Mouse (Mus musculus) left cerebral cortex, adult 2 months (tissue): Measurements from ENCODE around the gene Phospho1. TPM values are rescaled to one million over a fixed set of nuclear protein-coding genes. Genes with fewer than 3 reads are reported as not detected.

Source experiments
- DNase-seq, 2 experiments: peaks; one replicate each; pipeline ENCODE4 v3.0.0; 2021 to 2022; ENCODE audit warnings: low spot score in 2 of 2, mixed read lengths in 1 of 2; ENCODE audit errors: extremely low spot score in 1 of 2
- H3K27ac ChIP-seq: fragments of 200-600 bp; 2 replicates; pipeline ENCODE4 v1.8.1; 2022
- H3K4me3 ChIP-seq: fragments of 200-600 bp; 2 replicates; pipeline ENCODE4 v1.8.1; 2022
- CTCF ChIP-seq: fragments of 200-600 bp; IDR thresholded peaks from 2 replicates; pipeline ENCODE4 v1.8.1; 2022; ENCODE audit warnings: antibody characterized with exemption, mild to moderate bottlenecking, moderate library complexity
- intact Hi-C: fragments of 180-260 bp; cut with DNase I; formaldehyde crosslinking; loops from one replicate; pipeline ENCODE4 v1.15.1; 2025
- total RNA-seq, 2 experiments: library from RNA; stranded (reverse); gene quantifications; 2 replicates each; pipeline ENCODE4 v1.2.3; 2021

Gene Phospho1
- total RNA-seq, 2 experiments from 2014 or later = 75.1 to 80.4 TPM

DNA sequence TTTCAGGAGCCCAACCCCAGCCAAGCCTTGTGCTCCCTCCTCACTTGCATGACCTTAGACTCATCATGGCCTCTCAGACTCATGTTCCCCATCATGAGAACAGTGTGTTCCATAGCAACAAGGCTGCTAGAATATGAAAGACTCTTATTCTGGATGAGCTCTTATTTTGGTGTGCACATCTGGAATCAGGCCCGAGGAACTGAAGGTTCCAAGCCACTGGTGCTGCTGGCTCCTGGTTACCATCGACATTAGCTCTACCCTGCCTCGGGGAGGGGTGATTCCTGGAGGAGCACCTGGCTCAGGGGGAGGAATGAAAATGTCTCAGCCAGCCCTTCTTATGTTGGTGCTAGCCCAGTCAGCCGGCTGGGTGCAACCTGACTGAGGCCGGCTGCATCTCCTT is 9.4 kb upstream of the Phospho1 start:
- DNase-seq = no peak
- intact Hi-C loops = no loop called here
- H3K4me3 ChIP-seq = no peak overlapping the region
- no peak overlapping the region for H3K27ac ChIP-seq
- no peak for TF ChIP-seq CTCF

DNA sequence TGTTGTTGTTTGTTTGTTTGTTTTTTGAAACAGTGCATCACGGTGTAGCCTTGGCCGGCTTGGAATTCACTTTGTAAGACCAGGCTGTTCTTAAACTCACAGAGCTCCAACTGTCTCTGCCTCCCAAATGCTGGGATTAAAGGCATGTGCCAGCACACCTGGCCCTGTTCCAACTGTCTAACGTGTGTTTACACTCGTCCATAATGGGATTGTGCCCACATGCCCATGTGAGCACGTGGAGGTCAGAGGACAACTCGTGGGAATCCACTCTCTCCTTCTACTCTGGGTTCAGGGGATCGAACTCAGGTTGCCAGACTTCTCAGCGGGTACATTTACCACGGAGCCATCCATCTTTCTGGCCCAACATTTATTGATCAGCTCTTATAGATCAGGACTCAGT is 8.9 kb upstream of the Phospho1 start:
- TF ChIP-seq CTCF = no peak
- DNase-seq = no peak
- intact Hi-C loops = no loop called here

DNA sequence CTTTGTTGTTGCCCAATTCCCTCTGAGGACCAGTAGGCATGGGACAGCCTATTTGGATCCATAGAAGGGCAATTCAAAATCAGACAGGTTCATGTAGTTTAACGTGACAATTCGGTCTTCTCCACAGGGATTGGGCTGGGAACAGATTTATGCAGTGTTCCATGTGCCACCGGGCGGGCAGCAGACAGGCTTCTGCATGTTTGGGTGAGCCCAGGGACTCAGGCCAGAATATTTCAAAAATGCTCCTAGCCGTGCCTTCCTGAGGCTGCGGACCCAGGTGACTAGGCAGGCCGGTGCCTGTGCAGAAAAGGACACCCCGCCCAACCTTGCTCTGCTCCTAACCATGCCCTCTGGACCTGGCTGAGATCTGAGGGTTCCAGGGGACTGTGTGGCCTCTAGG is 5.2 kb upstream of the Phospho1 start:
- H3K4me3 ChIP-seq = no peak overlapping the region
- TF ChIP-seq CTCF = no peak
- no peak overlapping the region for H3K27ac ChIP-seq
- intact Hi-C loops = no loop called here
- DNase-seq = no peak

More for the DNA sequence above, 8.9 kb upstream of the Phospho1 start:
- Histone ChIP-seq H3K4me3 (no peak overlapping the region), H3K27ac (no peak overlapping the region)

DNA sequence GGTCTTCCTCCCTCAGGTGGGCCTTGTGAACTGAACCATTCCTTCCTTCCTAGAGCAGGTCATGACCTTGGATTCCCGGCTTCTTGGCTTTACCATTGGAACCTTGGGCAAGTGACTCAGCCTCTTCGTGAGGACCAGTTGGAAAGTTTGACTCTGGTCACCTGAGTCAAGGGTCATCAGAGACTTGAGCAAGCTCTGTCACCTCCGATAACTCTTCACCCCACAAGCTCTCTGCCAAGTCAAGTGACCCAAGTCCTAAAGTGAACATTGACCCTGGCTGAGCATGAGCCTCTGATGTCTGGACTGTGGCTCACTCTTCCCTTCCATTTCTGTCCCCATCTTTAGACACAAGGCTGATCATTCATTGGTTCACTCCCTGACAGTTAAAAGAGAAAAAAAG is 2.8 kb upstream of the Phospho1 start:
- H3K27ac ChIP-seq = no peak overlapping the region
- TF ChIP-seq CTCF = no peak
- H3K4me3 ChIP-seq = no peak overlapping the region
- no peak for DNase-seq
- intact Hi-C loops = loop anchor here (5.0 kb wide), 1 partner anchor 134 kb away; no protein-coding TSS in a partner anchor

DNA sequence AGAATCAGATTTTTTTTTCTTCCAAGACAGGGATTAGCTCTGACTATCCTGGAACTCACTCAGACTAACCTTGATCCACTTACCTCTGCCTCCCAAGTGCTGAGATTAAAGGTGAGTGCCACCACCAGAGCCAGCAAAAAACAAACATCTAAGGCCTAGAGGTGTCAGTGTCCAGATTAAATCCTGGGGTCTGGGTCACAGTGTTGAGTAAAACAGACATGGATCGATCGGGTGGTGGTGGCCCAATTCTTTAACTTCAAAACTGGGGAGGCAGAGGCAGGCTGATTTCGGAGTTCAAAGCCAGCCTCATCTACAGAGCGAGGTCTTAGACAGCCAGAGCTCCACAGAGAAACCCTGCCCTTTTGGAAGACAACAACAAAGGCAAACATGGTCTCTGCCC is 1.9 kb upstream of the Phospho1 start:
- TF ChIP-seq CTCF = no peak
- intact Hi-C loops = loop anchor here (5.0 kb wide), 1 partner anchor 135 kb away; no protein-coding TSS in a partner anchor
- no peak for DNase-seq
- no peak overlapping the region for H3K4me3 ChIP-seq
- no peak overlapping the region for H3K27ac ChIP-seq

DNA sequence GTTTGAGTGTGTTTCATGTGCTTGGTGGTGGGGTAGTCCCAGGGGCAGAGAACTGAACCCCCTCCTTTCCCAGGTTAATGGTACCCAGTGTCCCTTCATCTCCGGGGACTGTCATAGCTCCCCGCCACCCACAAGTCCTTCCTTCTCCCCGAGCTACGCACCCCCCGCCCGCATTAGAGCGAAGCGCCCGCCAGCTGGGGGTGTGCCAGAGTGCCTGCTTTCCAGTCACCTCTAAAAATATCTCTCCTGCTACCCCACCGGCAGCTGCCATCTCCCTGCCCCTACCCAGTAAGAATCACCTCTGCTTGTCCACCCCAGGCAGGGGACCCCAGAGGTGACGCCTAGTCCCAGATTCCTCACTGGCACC is 561 bp downstream of the Phospho1 start:
- no peak for TF ChIP-seq CTCF

DNA sequence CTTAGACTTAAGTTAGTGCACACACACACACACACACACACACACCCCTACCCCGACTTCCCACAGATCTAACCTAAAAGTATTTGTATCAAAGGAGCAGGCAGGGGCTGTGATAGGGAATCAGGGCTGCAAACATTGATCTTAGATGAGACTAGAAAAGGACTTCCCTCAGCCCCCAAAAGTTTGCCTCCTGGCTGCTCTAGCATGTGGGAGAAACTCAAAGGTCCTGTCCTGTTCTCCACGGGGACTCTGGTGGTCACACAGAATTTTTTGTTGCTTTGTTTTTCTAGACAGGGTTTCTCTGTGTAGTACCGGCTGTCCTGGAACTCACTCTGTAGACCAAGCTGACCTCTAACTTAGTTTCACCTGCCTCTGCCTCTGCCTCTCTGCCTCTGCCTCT is 1.3 kb downstream of the Phospho1 start:
- intact Hi-C loops = loop anchor here (2.0 to 5.0 kb wide), 3 partner anchors 33 to 207 kb away; partner anchors contain the start of gene Snf8
- no peak overlapping the region for H3K4me3 ChIP-seq
- no peak for TF ChIP-seq CTCF
- DNase-seq = no peak
- no peak overlapping the region for H3K27ac ChIP-seq

More for the DNA sequence above, 561 bp downstream of the Phospho1 start:
- intact Hi-C loops = loop anchor here (2.0 to 5.0 kb wide), 4 partner anchors 34 to 207 kb away; partner anchors contain the start of gene Snf8
- Histone ChIP-seq H3K27ac (peak overlapping the region; percentile 78), H3K4me3 (peak overlapping the region; percentile 82)
- DNase-seq = peak; percentile 52 to 70

DNA sequence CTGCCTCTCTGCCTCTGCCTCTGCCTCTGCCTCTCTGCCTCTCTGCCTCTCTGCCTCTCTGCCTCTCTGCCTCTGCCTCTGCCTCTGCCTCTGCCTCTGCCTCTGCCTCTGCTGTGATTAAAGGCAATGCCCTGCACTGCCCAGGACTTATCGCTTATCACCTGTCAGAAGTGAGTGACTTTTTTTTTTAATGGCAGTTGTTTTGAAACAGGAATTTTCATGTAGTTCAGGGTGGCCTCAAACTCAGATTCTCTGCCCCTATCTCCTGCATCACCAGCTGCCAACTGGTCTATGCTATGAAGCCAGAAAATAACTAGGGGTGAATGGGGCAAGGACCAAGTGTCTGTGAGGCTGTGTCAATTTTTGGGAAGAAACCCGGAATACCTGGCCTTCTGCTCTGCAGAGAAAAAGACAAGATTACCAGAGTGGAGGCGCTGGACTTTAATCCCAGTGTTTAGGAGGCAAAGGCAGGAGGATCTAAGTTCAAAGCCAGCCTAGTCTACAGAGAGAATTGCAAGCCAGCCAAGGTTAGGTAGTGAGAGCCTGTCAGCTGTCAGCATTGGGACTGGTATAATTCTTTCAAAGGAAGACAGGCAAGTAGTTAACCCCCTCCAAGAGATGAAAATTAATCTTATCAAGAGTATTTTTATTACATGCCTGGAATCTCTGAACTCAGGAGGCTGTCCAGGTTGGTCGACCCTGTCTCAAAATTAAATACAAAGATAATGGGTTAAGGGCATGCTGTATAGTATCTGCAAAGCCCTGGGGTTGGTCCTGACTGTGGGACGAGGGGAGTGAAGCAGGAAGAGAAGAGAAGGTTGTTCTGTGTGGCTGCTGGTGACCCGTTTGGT is 2.2 kb downstream of the Phospho1 start:
- DNase-seq = no peak
- intact Hi-C loops = loop anchor here (5.0 kb wide), 2 partner anchors 156 to 206 kb away; partner anchors contain the start of gene Snf8
- Histone ChIP-seq H3K4me3 (no peak overlapping the region), H3K27ac (no peak overlapping the region)
- no peak for TF ChIP-seq CTCF

DNA sequence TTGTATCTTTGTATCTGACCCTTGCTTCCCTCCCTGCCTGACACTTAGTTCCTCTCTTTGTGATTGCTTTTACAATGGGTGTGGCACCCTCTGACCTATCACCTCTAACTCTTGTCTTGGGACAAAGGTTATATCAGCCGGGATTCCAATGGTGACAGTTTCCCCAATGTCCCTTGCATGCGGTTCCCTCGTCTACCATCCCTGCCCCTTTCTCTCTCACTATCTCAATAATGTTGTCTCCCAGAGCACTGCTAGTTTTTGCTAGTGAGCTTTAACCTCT is 2.8 kb downstream of the Phospho1 start:
- intact Hi-C loops = loop anchor here (5.0 kb wide), 2 partner anchors 155 to 205 kb away; partner anchors contain the start of gene Snf8
- H3K4me3 ChIP-seq = no peak overlapping the region
- no peak for TF ChIP-seq CTCF
- no peak overlapping the region for H3K27ac ChIP-seq
- no peak for DNase-seq

DNA sequence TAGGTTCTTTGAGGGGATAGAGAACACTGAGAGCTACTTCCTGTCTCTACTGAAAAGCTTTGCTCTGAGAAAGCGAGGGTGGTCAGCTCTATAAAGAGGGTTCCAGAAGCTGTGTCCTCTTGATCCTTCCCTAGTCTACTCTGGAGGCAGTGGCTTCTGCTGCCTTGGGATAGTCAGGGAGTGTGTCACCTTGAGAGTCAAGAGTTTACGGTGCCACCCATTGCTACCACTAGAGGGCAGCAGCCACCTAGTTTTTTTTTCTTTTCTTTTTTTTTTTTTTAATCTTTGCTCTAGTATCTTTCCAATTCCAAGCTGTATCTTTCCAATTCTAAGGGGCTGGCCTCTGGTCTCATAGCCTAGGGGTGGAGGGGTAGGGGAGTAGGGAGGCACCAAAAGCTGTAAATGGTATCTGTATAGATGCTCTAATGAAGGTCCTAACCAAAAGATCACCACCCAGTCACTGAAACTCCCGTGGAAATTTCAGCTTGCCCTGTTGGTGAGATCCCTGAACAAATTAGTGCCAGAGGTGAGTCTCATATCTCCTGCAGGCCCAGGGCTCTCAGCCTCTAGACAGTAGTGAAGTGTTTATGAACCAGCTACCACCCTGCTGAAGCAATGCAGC is 3.3 kb downstream of the Phospho1 start:
- Histone ChIP-seq H3K27ac (no peak overlapping the region), H3K4me3 (no peak overlapping the region)
- peak; percentile 93 for TF ChIP-seq CTCF
- DNase-seq = peak; percentile 64 to 65
- intact Hi-C loops = loop anchor here (2.0 to 5.0 kb wide), 3 partner anchors 25 to 205 kb away; partner anchors contain the start of gene Snf8

DNA sequence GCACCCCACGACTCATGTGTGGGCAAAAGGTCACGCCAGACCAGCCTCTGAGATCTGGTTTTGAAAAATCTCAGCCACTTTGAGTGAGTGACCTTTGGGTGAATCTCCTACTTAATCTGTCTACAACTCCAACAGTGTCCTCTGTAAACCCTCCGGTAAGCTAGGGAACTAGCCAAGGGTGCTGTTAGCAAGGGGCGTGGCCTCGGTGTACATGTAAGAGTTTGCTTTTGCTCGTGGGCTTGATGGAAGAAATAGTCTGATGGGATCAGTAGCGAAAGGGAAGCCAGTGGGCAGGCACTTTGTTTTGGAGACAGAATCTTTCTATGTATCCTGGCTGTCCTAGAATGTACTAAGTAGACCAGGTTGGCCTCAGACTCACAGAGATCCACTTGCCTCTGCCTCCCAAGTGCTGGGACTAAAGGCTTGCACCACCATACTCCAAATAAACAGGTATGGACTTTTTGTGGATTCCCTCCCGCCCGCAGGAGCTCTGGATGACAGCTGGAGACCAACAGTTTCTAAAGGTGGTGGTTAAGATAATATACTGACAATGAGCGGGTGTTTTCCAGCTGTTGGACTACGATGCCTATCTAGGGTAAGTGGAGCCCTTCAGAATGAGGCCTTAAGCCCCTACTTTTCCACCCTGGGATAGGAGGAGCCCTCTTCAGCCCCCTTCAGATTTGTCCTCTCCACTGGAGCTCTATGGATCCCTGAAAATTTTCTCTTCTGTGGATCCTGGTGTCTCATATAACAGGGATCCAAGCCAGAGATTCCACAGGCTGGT is 4.1 kb downstream of the Phospho1 start:
- intact Hi-C loops = loop anchor here (2.0 to 5.0 kb wide), 3 partner anchors 24 to 204 kb away; partner anchors contain the start of gene Snf8
- no peak for TF ChIP-seq CTCF
- Histone ChIP-seq H3K27ac (no peak overlapping the region), H3K4me3 (no peak overlapping the region)
- DNase-seq = no peak
